15 mouse cellular contexts compared by ENCODE assay signal in the genomic region with DNA sequence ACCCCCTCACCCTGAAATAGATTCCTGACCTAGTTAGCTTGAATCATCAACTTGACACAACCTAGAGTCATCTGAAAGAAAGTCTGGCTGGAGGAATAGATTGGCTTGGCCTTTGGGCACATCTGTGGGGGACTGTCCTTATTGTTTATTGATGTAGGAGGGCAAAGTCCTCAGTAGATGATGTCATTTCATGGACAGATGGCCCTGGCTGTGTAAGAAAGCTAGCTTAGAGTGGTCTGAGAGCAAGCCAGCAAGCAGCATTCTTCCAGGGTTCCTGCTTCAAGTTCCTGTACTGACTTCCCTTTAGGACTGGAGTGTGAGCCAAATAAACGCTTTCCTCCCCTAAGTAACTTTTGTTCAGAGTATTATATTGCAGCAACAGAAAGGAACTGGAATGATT.
"Had no signal": no experiment of that assay in that cellular context is flagged by ENCODE, and none has a peak within 500 bp of the region (broad histone marks: within the 10 kb centered on the region; RNA-seq: fewer than 3 reads in every experiment).

No protein-coding gene starts in this region.

- H3K4me3 ChIP-seq: layer of hippocampus, adult 2 months; limb, embryonic 12.5 days; megakaryocyte, embryonic 14.5 days; midbrain, embryonic 15.5 days; neural tube, embryonic 13.5 days had no signal

- H3K9me3 ChIP-seq: limb, embryonic 12.5 days; midbrain, embryonic 15.5 days; neural tube, embryonic 13.5 days had no signal

- H3K27me3 ChIP-seq: limb, embryonic 12.5 days; megakaryocyte, embryonic 14.5 days; midbrain, embryonic 15.5 days; neural tube, embryonic 13.5 days had no signal

- H3K27ac ChIP-seq: kidney, postnatal 0 days; layer of hippocampus, adult 2 months; limb, embryonic 12.5 days; liver, embryonic 14.5 days; midbrain, embryonic 15.5 days; neural tube, embryonic 13.5 days had no signal

- H3K4me2 ChIP-seq: limb, embryonic 12.5 days; midbrain, embryonic 11.5 days; midbrain, embryonic 15.5 days; neural tube, embryonic 13.5 days had no signal

- DNase-seq: kidney, adult 11 months; kidney, adult 9 months; kidney, postnatal 4 days; lung, adult 2 months; lung, postnatal 36 days; thymus, postnatal 4 days had no signal

- H3K36me3 ChIP-seq: limb, embryonic 12.5 days; midbrain, embryonic 15.5 days; neural tube, embryonic 13.5 days had no signal

- H3K9ac ChIP-seq: limb, embryonic 12.5 days; liver, embryonic 14.5 days; midbrain, embryonic 15.5 days; neural tube, embryonic 13.5 days had no signal

- ATAC-seq: lung, postnatal 0 days; midbrain, embryonic 15.5 days had no signal

- H3K4me1 ChIP-seq: limb, embryonic 12.5 days; midbrain, embryonic 15.5 days; neural tube, embryonic 13.5 days had no signal
